Mouse (Mus musculus): Measurements from ENCODE around the gene Rsg1.

Rsg1 gene

GRCm38 (mm10) chr4:141270201-141270940, 56.6 kb downstream of the Rsg1 start:
- in situ Hi-C loops (cut with MboI; ENCODE audit: unreplicated experiment in 2 of 2) = loop anchor here in 1 of 2 experiments (25.0 kb wide), 1 partner anchor 317 kb away; no protein-coding TSS in a partner anchor

DNA sequence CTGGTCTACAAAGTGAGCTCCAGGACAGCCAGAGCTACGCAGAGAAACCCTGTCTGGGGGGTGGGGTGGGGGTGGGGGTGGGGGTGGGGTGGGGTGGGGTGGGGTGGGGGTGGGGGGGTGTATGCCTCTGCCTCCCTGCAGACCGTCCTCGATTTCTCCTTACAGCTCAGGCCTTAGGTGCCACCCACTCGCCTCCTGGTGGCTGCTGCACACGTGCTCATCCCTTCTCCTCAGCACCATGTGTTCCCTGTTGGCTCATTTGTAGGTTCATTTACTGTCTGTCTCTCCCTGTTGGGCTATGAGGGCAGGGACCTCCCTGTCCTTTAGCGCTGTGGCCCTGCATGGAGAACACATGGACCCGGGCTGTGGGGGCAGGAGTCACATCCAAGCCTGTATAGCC, 57.5 kb downstream of the Rsg1 start:
- in situ Hi-C loops (cut with MboI; ENCODE audit: unreplicated experiment in 2 of 2) = loop anchor here in 1 of 2 experiments (25.0 kb wide), 1 partner anchor 316 kb away; no protein-coding TSS in a partner anchor

DNA sequence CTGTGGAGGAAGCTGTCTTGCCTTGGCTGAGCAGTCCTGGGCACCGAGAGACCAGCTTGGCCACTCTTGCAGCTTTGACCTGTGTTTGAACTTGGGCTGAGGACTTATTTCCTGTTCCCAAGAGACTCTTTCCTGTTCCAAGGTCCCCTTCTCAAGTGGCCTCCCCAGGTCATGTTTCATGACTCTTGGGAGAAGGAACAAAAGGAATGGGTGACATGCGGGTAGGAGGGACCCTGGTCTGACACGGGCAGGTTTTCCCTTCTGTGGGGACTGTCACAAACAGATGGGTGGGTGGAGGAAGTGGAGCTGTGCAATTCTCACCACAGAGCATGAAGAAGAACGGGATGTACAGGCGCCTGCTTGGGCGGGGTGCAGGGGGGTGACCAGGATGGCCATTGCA, 58.0 kb downstream of the Rsg1 start:
- in situ Hi-C loops (cut with MboI; ENCODE audit: unreplicated experiment in 2 of 2) = loop anchor here in 1 of 2 experiments (25.0 kb wide), 1 partner anchor 316 kb away; no protein-coding TSS in a partner anchor

DNA sequence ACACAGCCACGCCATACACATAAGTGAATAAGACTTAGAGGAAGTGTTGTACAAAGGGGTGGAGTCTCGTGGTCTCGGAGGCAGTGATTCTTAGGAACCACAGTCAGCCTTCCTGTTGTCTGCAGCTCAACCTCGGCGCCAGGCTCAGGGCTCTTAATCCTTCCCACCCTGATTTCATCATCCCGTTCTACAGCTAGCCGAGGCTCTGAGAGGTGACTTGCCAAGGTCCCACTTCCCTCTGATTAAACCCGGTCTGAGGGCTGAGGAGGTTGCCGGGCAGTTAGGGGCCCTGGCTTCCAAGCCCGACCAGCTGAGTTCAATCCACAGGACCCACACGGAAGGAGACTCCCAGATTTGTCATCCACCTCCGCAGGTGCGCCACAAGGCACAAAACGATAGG, 59.1 kb downstream of the Rsg1 start:
- in situ Hi-C loops (cut with MboI; ENCODE audit: unreplicated experiment in 2 of 2) = loop anchor here in 1 of 2 experiments (25.0 kb wide), 1 partner anchor 314 kb away; no protein-coding TSS in a partner anchor

DNA sequence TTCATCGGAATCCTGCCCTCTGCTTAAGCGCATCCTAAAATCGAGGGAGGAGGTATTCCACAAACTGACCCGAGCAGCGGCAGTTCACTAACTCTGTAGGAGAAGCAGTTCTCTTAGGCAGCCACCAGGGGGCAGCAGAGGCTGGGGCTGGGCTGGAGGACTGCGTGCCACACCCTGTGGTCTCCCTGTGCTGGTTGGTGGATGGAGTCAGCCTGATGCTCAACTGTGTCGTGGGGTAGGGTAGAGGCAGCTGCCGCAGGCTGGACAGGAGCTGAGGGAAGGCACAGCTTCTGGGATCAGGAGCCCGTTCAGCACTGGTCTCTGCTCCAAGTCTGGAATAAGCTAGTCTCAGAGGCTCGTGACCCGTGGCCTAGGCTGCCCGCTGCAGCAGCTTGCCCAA, 59.5 kb downstream of the Rsg1 start:
- in situ Hi-C loops (cut with MboI; ENCODE audit: unreplicated experiment in 2 of 2) = loop anchor here in 1 of 2 experiments (25.0 kb wide), 1 partner anchor 314 kb away; no protein-coding TSS in a partner anchor

DNA sequence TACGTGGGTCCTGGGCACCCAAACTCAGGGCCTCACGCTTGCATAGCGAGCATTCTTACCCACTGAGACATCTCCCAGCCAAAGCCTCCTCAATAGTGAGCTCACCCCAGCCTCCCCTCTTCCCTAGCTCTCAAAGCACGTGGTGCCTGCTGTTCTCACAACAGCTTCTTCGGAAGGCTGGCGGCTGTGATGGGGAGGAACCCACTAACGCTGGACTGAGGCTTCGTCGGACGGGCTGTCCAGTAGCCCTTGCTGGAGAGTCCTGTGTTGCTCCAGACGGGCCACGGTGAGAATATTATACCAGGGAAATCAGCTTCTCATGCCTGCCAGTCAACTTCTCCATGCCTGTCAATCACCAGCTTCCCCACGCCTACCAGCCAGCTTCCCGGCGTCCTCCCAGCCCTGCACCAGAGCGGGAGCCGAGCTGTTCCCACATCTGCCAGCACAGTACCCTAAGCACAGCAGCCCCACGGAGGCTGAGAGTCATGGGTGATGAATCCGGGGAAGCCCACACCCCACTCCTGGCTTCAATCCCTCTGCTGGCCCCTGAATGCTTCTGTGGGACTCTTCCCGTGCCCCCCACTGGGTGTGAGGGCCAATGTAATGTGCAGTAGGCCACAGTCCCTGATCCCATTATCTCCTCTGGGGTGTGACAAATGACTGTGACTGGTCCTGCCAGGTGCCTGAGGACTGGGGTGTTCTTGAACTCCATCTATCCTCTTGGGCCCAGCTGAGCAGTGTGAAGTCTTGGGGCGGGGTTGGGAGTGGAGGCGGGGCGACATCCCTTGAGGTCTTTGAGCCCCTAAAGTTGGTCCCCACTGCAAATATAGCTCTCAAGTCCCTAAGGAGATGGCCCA, 61.0 kb downstream of the Rsg1 start:
- in situ Hi-C loops (cut with MboI; ENCODE audit: unreplicated experiment in 2 of 2) = loop anchor here (5.0 to 25.0 kb wide), 3 partner anchors 88 to 587 kb away; no protein-coding TSS in a partner anchor
